Mouse (Mus musculus): Measurements from ENCODE around the gene Serpina1c.
"Not testable (repeated sequence)": the region's sequence is repeated elsewhere in the genome, so short reads cannot be mapped to it uniquely, and the experiment has no call there.

Serpina1c gene

DNA sequence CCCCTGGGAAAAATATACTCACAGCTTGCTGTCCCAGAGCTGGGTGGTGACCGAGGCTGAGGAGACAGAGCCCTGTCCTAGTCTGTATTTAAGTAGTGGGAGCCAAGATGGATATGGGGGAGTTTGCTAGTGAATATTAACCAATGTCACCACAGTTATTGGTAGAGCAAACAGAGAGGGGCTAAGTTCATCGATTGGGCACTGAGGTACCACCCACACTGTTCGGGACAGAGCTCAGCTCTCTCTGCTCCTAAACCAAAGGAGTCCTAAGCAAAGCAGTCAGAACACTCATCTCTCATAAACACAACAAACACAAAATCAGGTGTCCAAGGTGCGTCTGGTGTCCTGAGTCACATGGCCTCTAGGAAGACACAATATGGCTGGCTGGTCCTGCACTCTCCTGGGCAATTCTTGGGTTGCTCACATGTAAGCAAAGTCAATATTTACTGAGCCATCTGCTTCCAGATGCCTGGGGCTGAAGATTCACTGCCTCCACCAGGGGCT lies at the start of gene Serpina1c:
Gene Serpina1c, minus strand, starts transcription at position 51 of the 504 bp plus-strand sequence.
- not testable (repeated sequence) for DNase-seq

DNA sequence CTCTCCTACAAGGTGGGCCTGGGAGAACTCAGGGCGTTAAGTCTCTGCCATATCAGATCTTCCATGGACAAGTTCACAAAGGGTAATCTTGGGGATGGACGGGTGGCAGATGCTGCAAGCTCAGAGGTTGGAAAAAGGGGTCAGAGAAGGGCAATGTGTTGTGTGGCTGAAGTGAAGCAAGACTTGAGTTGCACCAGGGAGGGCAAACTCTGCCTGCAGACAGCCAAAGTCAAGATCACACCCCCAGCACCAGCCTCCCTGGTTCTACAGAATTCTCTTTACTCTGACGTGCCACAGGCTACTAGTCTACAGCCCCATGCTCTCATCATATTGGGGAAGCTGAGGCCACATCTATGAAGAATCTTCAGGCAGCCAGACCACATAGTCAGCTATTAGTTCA lies 48.3 kb upstream of the Serpina1c start:
- not testable (repeated sequence) for DNase-seq

DNA sequence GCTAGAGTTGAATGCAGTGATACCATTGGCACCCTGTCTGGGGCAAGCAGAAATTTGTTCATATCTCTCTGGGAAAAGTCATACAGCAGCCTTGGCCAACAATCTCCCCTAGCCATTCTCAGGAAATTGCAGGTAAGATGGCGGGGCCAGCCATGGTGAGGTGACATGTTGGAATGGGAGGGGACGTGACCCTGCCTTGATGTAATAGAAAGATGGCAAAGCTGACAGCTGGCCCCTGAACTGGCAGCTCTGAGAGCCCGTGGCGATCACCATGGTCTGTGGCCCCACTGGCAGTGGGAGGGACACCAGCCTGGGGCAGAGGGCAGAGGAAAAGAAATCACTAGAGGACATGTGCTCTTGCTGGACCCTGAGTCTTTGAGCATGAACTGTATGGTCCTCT lies 41.6 kb upstream of the Serpina1c start:
- peak; percentile 64 for DNase-seq

DNA sequence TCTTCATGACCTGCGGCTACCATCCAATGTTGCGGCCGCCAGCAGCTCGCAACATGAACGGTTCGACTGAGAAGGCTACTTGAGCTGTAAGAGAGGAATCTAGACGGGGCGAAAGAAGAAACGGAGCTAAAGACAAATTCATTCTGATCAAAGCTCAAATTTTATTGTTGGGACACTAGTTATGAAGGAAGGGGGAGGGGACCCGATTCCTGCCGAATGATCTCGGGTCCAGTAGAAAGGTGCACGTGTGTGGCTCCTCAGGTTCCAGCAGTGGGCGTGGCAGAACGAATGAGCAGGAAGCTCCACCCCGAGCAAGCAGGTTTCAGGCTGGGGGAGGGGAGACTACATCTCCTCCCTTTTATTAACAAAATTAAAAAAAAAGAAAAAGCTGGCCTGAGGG lies 4.5 kb upstream of the Serpina1c start:
- DNase-seq = peak; percentile 40

DNA sequence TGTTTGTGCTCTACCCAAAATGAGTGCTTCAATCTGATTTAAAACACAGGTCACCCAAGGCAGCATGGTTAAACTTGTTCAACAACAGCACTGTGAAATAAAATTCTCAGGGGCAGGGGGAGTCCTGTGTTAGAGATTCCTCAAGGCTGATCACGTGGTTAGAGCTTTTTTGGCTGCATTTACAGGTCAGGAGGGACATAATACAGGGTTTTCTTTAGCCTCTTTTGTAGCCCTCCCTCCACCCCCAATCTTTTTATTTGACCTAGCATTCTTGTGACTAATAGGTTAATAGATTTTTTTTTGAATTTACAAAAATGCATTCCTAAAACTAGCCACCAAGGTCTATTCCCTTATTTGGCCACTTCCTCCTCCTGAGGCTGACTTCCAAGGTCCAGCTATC lies 3.1 kb upstream of the Serpina1c start:
- DNase-seq = peak; percentile 66

GRCm38 (mm10) chr12:103901929-103902328 lies 2.8 kb downstream of the Serpina1c start:
- peak; percentile 92 for DNase-seq

DNA sequence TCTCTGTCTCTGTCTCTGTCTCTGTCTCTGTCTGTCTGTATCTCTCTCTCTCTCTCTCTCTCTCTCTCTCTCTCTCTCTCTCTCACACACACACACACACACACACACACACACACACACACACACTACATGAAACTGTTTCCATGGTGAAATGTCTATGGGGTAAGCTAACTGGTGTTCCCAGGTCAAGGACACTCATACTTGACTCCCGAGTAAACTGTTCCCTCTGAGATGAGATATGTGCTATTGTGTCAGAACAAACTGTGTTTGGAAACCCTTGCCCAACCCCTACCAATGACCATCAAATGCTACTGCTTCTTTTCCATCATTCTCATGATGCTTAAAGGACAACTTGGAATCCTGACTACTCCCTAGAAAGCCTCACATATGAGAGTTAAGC lies 37.8 kb downstream of the Serpina1c start:
- not testable (repeated sequence) for DNase-seq

- DNase-seq = not testable (repeated sequence)
Measured at GRCm38 (mm10) chr12:103863101-103863974, 41.3 kb downstream of the Serpina1c start, which contains the start of gene Serpina1a. Gene Serpina1a, minus strand, starts transcription at chr12:103863562.

- peak; percentile 90 for DNase-seq
Measured at GRCm38 (mm10) chr12:103860976-103861375, 43.7 kb downstream of the Serpina1c start.

- DNase-seq = peak; percentile 74
Measured at GRCm38 (mm10) chr12:103860571-103860970, 44.1 kb downstream of the Serpina1c start.

DNA sequence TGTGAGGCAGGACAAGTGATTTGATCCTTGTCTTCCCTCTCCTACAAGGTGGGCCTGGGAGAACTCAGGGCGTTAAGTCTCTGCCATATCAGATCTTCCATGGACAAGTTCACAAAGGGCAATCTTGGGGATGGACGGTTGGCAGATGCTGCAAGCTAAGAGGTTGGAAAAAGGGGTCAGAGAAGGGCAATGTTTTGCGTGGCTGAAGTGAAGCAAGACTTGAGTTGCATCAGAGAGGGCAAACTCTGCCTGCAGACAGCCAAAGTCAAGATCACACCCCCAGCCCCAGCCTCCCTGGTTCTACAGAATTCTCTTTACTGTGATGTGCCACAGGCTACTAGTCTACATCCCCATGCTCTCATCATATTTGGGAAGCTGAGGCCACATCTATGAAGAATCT lies 45.1 kb downstream of the Serpina1c start:
- DNase-seq = peak; percentile 63

- peak; percentile 72 for DNase-seq
Measured at GRCm38 (mm10) chr12:103853032-103853431, 51.7 kb downstream of the Serpina1c start.
